Mouse (Mus musculus) limb, embryonic 14.5 days (tissue): ENCODE data around the gene Calhm4. TPM values are rescaled to one million over a fixed set of nuclear protein-coding genes. Genes with fewer than 3 reads are reported as not detected.
A peak's percentile ranks its signal among the peaks of the same experiment; 100 is the strongest.
"Not testable (repeated sequence)": the region's sequence is repeated elsewhere in the genome, so short reads cannot be mapped to it uniquely, and the experiment has no call there.

Experiments used
- ATAC-seq: fragments of 200-750 bp; cut with Nextera tagmentation; 2 replicates; pipeline ENCODE4 v1.8.0; 2017; ENCODE audit warnings: low read depth, moderate number of reproducible peaks, moderate TSS enrichment; ENCODE audit not compliant: low FRiP score
- DNase-seq: peaks from one replicate; pipeline ENCODE4 v3.0.0-alpha.2; 2015; ENCODE audit warnings: low spot score
- H3K27ac ChIP-seq: fragments of 300-500 bp; sonication (generic); replicated peaks from 2 replicates; pipeline ENCODE4 v1.5.1; 2014; ENCODE audit warnings: low read depth, mild to moderate bottlenecking, low read length, moderate library complexity, mixed read lengths
- H3K27me3 ChIP-seq: fragments of 300-500 bp; sonication (generic); 2 replicates; pipeline ENCODE4 v1.6.1; 2014; ENCODE audit warnings: low read length, mixed read lengths; ENCODE audit not compliant: control insufficient read depth, insufficient read depth
- H3K36me3 ChIP-seq: fragments of 300-500 bp; sonication (generic); 2 replicates; pipeline ENCODE4 v1.6.1; 2014; ENCODE audit warnings: mild to moderate bottlenecking, low read length, moderate library complexity, mixed read lengths; ENCODE audit not compliant: control insufficient read depth, insufficient read depth
- H3K4me1 ChIP-seq: fragments of 300-500 bp; sonication (generic); 2 replicates; pipeline ENCODE4 v1.6.1; 2014; ENCODE audit warnings: antibody characterized with exemption, low read length, mixed read lengths; ENCODE audit not compliant: control insufficient read depth, insufficient read depth
- H3K4me2 ChIP-seq: fragments of 300-500 bp; sonication (generic); replicated peaks from 2 replicates; pipeline ENCODE4 v1.6.1; 2014; ENCODE audit warnings: low read depth, mild to moderate bottlenecking, low read length, moderate library complexity; ENCODE audit not compliant: severe bottlenecking
- H3K4me3 ChIP-seq: fragments of 300-500 bp; sonication (generic); replicated peaks from 2 replicates; pipeline ENCODE4 v1.5.1; 2014; ENCODE audit warnings: low read length
- H3K9ac ChIP-seq: fragments of 300-500 bp; sonication (generic); 2 replicates; pipeline ENCODE4 v1.6.1; 2014; ENCODE audit warnings: mild to moderate bottlenecking, low read depth, low read length, moderate library complexity; ENCODE audit not compliant: severe bottlenecking
- H3K9me3 ChIP-seq: fragments of 300-500 bp; sonication (generic); 2 replicates; pipeline ENCODE4 v1.6.1; 2016; ENCODE audit warnings: low read length; ENCODE audit not compliant: control insufficient read depth
- POLR2A ChIP-seq: fragments of 200-500 bp; IDR thresholded peaks from 2 replicates; pipeline ENCODE4 v1.8.0; 2012; ENCODE audit warnings: inconsistent platforms, mild to moderate bottlenecking, moderate library complexity, borderline replicate concordance; ENCODE audit not compliant: insufficient read depth, insufficient read length; ENCODE audit errors: extremely low read depth
- WGBS: fragments of 180-500 bp; shearing (Covaris S2); extraction: QIAGEN DNeasy Blood & Tissue Kit; methylation state at CpG from one replicate; pipeline ENCODE4 v1.1.7; 2014; 5-methylcytosine and 5-hydroxymethylcytosine counted together
- polyA plus RNA-seq, 2 experiments: library from polyadenylated mRNA; depleted of rRNA in 1 of 2; stranded (reverse) in 1 of 2; unstranded in 1 of 2; fragments of >200 nt; fragmentation: Nextera tagmentation in 1 of 2; extraction: Ambion mirVana in 1 of 2; gene quantifications; 2 replicates each; pipeline versions ENCODE4 v1.2.1 to v1.2.3; 2012 to 2014

Gene Calhm4
- polyA plus RNA-seq, 2 experiments = not detected

GRCm38 (mm10) chr10:34019302-34020075 lies 24.6 kb downstream of the Calhm4 start, which contains the start of gene Rwdd1:
Gene Rwdd1, minus strand, starts transcription at chr10:34019624.
- WGBS = under 1% methylated on average over 53 of the region's 82 CpGs
- H3K9me3 ChIP-seq = no peaks in the 10 kb centered on the region

DNA sequence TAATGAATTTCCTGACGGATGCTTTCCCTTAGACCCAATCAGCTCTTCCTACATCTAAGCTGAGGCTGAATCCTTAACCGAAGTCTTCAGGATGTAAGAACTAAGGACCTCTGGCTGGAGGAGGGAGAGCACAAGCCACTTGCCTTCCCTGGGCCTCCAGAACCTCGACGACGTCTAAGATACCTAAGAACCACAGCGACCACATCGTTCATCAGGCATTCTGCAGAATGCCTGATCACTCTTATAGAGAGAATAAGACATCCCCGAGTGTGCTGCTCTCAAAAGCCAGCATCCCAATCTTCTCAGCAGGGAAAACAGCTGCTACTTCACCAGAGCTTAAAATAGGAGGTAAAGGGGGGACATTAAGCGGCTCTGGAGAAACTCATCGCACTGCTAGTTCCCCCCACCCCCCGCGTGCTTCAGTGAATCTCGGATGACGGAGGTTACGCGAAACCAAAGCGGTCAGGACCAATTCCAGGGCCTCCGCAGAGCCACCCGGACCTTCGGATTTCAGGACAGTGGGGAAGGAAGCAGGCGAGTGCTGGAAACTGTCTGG lies 25.3 kb downstream of the Calhm4 start:
- Histone ChIP-seq H3K27ac (peak overlapping the region; percentile 94), H3K9me3 (no peaks in the 10 kb centered on the region), H3K4me1 (peaks cover 14% of the 10 kb centered on the region), H3K4me3 (peak overlapping the region; percentile 84), H3K27me3 (no peaks in the 10 kb centered on the region), H3K9ac (peak overlapping the region; percentile 92), H3K4me2 (peak overlapping the region; percentile 74), H3K36me3 (0 out of 2 replicates have a peak, but pooled peaks cover 4% of the 10 kb centered on the region)
- no peak for ATAC-seq
- WGBS = under 1% methylated on average over 21 of the region's 21 CpGs
- no peak for TF ChIP-seq POLR2A
- peak; percentile 21 for DNase-seq

More at GRCm38 (mm10) chr10:34019302-34020075, 24.6 kb downstream of the Calhm4 start, which contains the start of gene Rwdd1:
- peak within 1 kb of the TSS; percentile 84 for H3K4me3 ChIP-seq
- H3K4me1 ChIP-seq = peaks cover 12% of the 10 kb centered on the region
- TF ChIP-seq POLR2A = peak; percentile 77; the same call in 1 of the 2 replicates
- ATAC-seq = peak; percentile 100
- peak within 1 kb of the TSS; percentile 74 for H3K4me2 ChIP-seq
- peak; percentile 98 for DNase-seq
- H3K27ac ChIP-seq = peak within 1 kb of the TSS; percentile 94
- 0 out of 2 replicates have a peak, but pooled peaks cover 4% of the 10 kb centered on the region for H3K36me3 ChIP-seq
- H3K9ac ChIP-seq = peak within 1 kb of the TSS; percentile 92
- H3K27me3 ChIP-seq = no peaks in the 10 kb centered on the region

DNA sequence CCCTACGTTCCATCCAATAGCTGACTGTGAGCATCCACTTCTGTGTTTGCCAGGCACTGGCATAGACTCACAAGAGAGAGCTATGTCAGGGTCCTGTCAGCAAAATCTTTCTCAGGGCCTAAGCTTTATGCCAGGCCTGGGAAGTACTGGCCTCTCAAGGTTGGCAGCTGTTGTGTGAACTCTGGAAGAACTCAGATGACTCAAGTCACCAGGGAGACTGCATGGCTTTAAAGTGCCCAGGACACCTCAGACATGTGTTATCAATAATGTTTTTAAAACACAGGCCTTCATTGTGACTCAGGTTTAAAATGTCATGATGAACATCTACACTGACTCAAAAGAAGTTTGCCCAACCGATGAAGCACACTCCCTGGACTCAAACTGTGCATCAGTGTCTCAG lies 30.9 kb downstream of the Calhm4 start:
- no peak overlapping the region for H3K4me3 ChIP-seq
- ATAC-seq (no peak), DNase-seq (no peak)
- peaks cover 8% of the 10 kb centered on the region for H3K4me1 ChIP-seq
- no peak overlapping the region for H3K4me2 ChIP-seq
- no peak overlapping the region for H3K9ac ChIP-seq
- TF ChIP-seq POLR2A = no peak
- H3K9me3 ChIP-seq = no peaks in the 10 kb centered on the region
- WGBS = 82% methylated on average over 2 of the region's 2 CpGs
- H3K27ac ChIP-seq = no peak overlapping the region
- H3K36me3 ChIP-seq = peaks cover 16% of the 10 kb centered on the region
- H3K27me3 ChIP-seq = no peaks in the 10 kb centered on the region

GRCm38 (mm10) chr10:34012581-34012980 lies 31.5 kb downstream of the Calhm4 start:
- 0 out of 2 replicates have a peak, but pooled peaks cover 2% of the 10 kb centered on the region for H3K4me1 ChIP-seq
- ATAC-seq (no peak), DNase-seq (no peak)
- no peaks in the 10 kb centered on the region for H3K27me3 ChIP-seq
- WGBS = 94% methylated on average over 4 of the region's 4 CpGs
- no peak overlapping the region for H3K4me2 ChIP-seq
- no peak for TF ChIP-seq POLR2A
- H3K9ac ChIP-seq = no peak overlapping the region
- H3K27ac ChIP-seq = no peak overlapping the region
- H3K36me3 ChIP-seq = peaks cover 16% of the 10 kb centered on the region
- no peaks in the 10 kb centered on the region for H3K9me3 ChIP-seq
- no peak overlapping the region for H3K4me3 ChIP-seq

- Histone ChIP-seq H3K36me3 (peaks cover 69% of the 10 kb centered on the region), H3K27me3 (no peaks in the 10 kb centered on the region), H3K27ac (no peak overlapping the region)
Measured at GRCm38 (mm10) chr10:33998397-33998796, 45.7 kb downstream of the Calhm4 start.

DNA sequence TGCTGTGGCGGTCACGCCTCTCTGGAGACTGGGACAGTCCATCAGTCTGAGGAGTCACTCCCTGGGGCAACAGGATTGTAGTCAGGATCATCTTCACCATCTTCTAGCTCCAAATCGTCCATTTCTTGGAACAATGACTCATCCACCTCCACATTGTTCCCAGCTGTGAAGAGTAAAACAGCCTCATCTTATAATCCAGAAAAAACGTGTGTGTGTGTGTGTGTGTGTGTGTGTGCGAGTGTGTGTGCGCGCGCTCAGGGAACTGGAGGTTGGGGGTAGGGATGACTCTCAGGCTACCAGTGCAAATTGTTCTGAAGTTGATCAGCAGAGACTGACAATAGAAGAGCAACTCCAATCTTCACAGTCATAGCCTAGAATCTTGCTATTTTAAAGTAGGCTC lies 47.4 kb downstream of the Calhm4 start:
- not testable (repeated sequence) for H3K4me2 ChIP-seq, H3K4me3 ChIP-seq, H3K4me1 ChIP-seq, H3K27me3 ChIP-seq, H3K27ac ChIP-seq, ATAC-seq, DNase-seq, H3K9me3 ChIP-seq, H3K9ac ChIP-seq
- 92% methylated on average over 6 of the region's 8 CpGs for WGBS
- peaks cover 71% of the 10 kb centered on the region for H3K36me3 ChIP-seq

More at GRCm38 (mm10) chr10:33998397-33998796, 45.7 kb downstream of the Calhm4 start:
- DNase-seq (no peak), ATAC-seq (no peak)
- no peaks in the 10 kb centered on the region for H3K9me3 ChIP-seq
- no peaks in the 10 kb centered on the region for H3K4me1 ChIP-seq
- no peak overlapping the region for H3K4me2 ChIP-seq
- H3K4me3 ChIP-seq = no peak overlapping the region
- TF ChIP-seq POLR2A = no peak
- no peak overlapping the region for H3K9ac ChIP-seq
